Mouse (Mus musculus): ENCODE measurements around the gene Marveld2.

GRCm38 (mm10) chr13:100622241-100622640, 5.5 kb upstream of the Marveld2 start:
- TF ChIP-seq CTCF (IDR thresholded peaks at IDR 0.05; ENCODE audit: control insufficient read depth, insufficient read depth, insufficient read length) (no peak), MAX (IDR thresholded peaks at IDR 0.05) (no peak), FOSL1 (IDR thresholded peaks at IDR 0.05; ENCODE audit: insufficient read depth, low read length, poor library complexity, severe bottlenecking) (no peak), CEBPB (IDR thresholded peaks at IDR 0.05; ENCODE audit: low read depth) (no peak), MYOG (IDR thresholded peaks at IDR 0.05; ENCODE audit: control insufficient read depth, extremely low read depth, insufficient read length) (no peak), USF1 (IDR thresholded peaks at IDR 0.05; ENCODE audit: low read depth) (no peak), MYOD1 (IDR thresholded peaks at IDR 0.05; ENCODE audit: control insufficient read depth, insufficient read length, low read depth) (no peak)
